Comparison of ENCODE assay signal across 24 mouse cellular contexts in the genomic region with DNA sequence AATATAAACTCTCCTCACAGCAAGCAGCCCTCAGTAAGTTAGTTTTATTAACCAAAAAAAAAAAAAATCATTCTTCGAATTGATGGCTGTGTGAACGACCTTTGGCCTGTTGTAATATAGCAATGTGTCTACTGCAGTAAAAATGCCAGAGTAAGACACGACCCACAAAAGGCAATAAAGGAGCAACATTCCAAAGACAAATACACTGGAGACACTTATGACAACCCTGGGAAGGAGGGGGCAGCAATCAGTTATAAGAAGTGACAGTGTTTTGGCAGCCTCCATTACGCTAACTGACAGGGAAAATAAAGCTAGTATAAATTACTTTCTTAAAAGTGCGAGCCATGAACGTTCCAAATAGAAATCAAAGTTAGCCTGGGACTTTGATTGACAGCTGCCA.
A peak's percentile ranks its signal among the peaks of the same experiment; 100 is the strongest.
DNase-seq lines count a peak whose midpoint lies in the region; ATAC-seq lines count a peak whose summit lies in the region.
"Had no signal": no experiment of that assay in that cellular context is flagged by ENCODE, and none has a peak within 500 bp of the region (broad histone marks: within the 10 kb centered on the region; RNA-seq: fewer than 3 reads in every experiment).

No protein-coding gene starts in this region.

- peaks cover 5% of the 10 kb centered on the region for H3K9me3 ChIP-seq in forebrain, embryonic 13.5 days (replicated peaks)
- H3K9me3 ChIP-seq in forebrain, embryonic 10.5 days = peaks cover 6% of the 10 kb centered on the region; the same call in 1 of the 2 replicates
- no peaks in the 10 kb centered on the region for H3K9me3 ChIP-seq in kidney, embryonic 14.5 days (ENCODE audit: control insufficient read depth, low read length)
- H3K9me3 ChIP-seq in midbrain, embryonic 14.5 days (ENCODE audit: control insufficient read depth, low read length) = no peaks in the 10 kb centered on the region
- no peaks in the 10 kb centered on the region; the same call in 1 of the 2 replicates for H3K9me3 ChIP-seq in midbrain, embryonic 11.5 days (ENCODE audit: control insufficient read depth, low read length)
- H3K9me3 ChIP-seq: embryonic facial prominence, embryonic 13.5 days had no signal

- H3K4me1 ChIP-seq in forebrain, embryonic 13.5 days = peaks cover 6% of the 10 kb centered on the region; the same call in 1 of the 2 replicates
- peaks cover 27% of the 10 kb centered on the region for H3K4me1 ChIP-seq in forebrain, embryonic 10.5 days
- H3K4me1 ChIP-seq in kidney, embryonic 14.5 days (ENCODE audit: control insufficient read depth, insufficient read depth, low read length) = no peaks in the 10 kb centered on the region
- H3K4me1 ChIP-seq in midbrain, embryonic 14.5 days (ENCODE audit: control insufficient read depth, insufficient read depth, low read length) = 0 out of 2 replicates have a peak, but pooled peaks cover 2% of the 10 kb centered on the region
- H3K4me1 ChIP-seq in midbrain, embryonic 11.5 days (ENCODE audit: control insufficient read depth, insufficient read depth, low read length) = peaks cover 9% of the 10 kb centered on the region
- H3K4me1 ChIP-seq: embryonic facial prominence, embryonic 13.5 days had no signal

- H3K27ac ChIP-seq in forebrain, embryonic 13.5 days = no peak overlapping the region
- no peak overlapping the region for H3K27ac ChIP-seq in forebrain, embryonic 10.5 days
- no peak overlapping the region for H3K27ac ChIP-seq in kidney, embryonic 14.5 days (ENCODE audit: low read depth, low read length)
- no peak overlapping the region for H3K27ac ChIP-seq in midbrain, embryonic 14.5 days (replicated peaks; ENCODE audit: low read depth, low read length)
- no peak overlapping the region for H3K27ac ChIP-seq in midbrain, embryonic 11.5 days (ENCODE audit: low read depth, low read length)
- H3K27ac ChIP-seq: embryonic facial prominence, embryonic 13.5 days; macrophage; midbrain, embryonic 13.5 days had no signal

- no peak for DNase-seq in forebrain, embryonic 10.5 days (ENCODE audit: extremely low spot score, low spot score)
- DNase-seq in kidney, adult 11 months = no peak
- no peak for DNase-seq in midbrain, embryonic 14.5 days
- DNase-seq in midbrain, embryonic 11.5 days (ENCODE audit: low spot score, missing footprints) = no peak
- DNase-seq in mesoderm, embryonic 11.5 days (ENCODE audit: low read depth, low spot score) = peak; percentile 38
- DNase-seq in urinary bladder, postnatal 25 days (ENCODE audit: low spot score) = no peak
- DNase-seq: adrenal gland, postnatal 10 days; cerebellum, adult 9-11 months; gastrocnemius, postnatal 36 days; lung, adult 2 months; right cerebral cortex, postnatal 14 days; spleen, adult 18-20 months; thymus, adult 18-20 months; thymus, postnatal 4 days had no signal

- no peaks in the 10 kb centered on the region for H3K36me3 ChIP-seq in forebrain, embryonic 13.5 days (ENCODE audit: poor library complexity, severe bottlenecking)
- H3K36me3 ChIP-seq in forebrain, embryonic 10.5 days (replicated peaks) = no peaks in the 10 kb centered on the region
- H3K36me3 ChIP-seq in kidney, embryonic 14.5 days (ENCODE audit: control insufficient read depth, insufficient read depth, low read length) = no peaks in the 10 kb centered on the region
- no peaks in the 10 kb centered on the region for H3K36me3 ChIP-seq in midbrain, embryonic 14.5 days (ENCODE audit: control insufficient read depth, insufficient read depth, low read length)
- no peaks in the 10 kb centered on the region for H3K36me3 ChIP-seq in midbrain, embryonic 11.5 days (ENCODE audit: control insufficient read depth, insufficient read depth, low read length)
- H3K36me3 ChIP-seq: embryonic facial prominence, embryonic 13.5 days; midbrain, embryonic 13.5 days had no signal

- no peak overlapping the region for H3K9ac ChIP-seq in forebrain, embryonic 13.5 days
- no peak overlapping the region for H3K9ac ChIP-seq in kidney, embryonic 14.5 days (ENCODE audit: low read depth, low read length)
- H3K9ac ChIP-seq in midbrain, embryonic 14.5 days (replicated peaks; ENCODE audit: low read length) = no peak overlapping the region
- no peak overlapping the region for H3K9ac ChIP-seq in midbrain, embryonic 11.5 days (ENCODE audit: low read length)
- H3K9ac ChIP-seq: embryonic facial prominence, embryonic 13.5 days; midbrain, embryonic 13.5 days had no signal

- H3K4me2 ChIP-seq in forebrain, embryonic 13.5 days = no peak overlapping the region
- no peak overlapping the region for H3K4me2 ChIP-seq in kidney, embryonic 14.5 days (replicated peaks; ENCODE audit: low read depth, low read length)
- H3K4me2 ChIP-seq in midbrain, embryonic 14.5 days (ENCODE audit: low read length) = no peak overlapping the region
- no peak overlapping the region for H3K4me2 ChIP-seq in midbrain, embryonic 11.5 days
- H3K4me2 ChIP-seq: embryonic facial prominence, embryonic 13.5 days; liver, embryonic 11.5 days; midbrain, embryonic 13.5 days had no signal

- peak; percentile 62; the same call in 1 of the 2 replicates for ATAC-seq in forebrain, embryonic 13.5 days
- ATAC-seq in kidney, embryonic 14.5 days (ENCODE audit: low FRiP score, low TSS enrichment) = peak; percentile 77; the same call in 1 of the 2 replicates
- peak; percentile 27; the same call in 1 of the 2 replicates for ATAC-seq in midbrain, embryonic 14.5 days (ENCODE audit: low FRiP score, low TSS enrichment)
- no peak; the same call in none of the 2 replicates for ATAC-seq in midbrain, embryonic 11.5 days (ENCODE audit: low FRiP score)
- ATAC-seq: CD4-positive, CD25-positive, alpha-beta regulatory T cell, adult 4 months; inflammation-experienced regulatory T-cells, adult 6 months; Patski had no signal

- WGBS in forebrain, embryonic 13.5 days = 31% methylated on average over 6 of the region's 6 CpGs
- 51% methylated on average over 6 of the region's 6 CpGs for WGBS in forebrain, embryonic 10.5 days
- 20% methylated on average over 6 of the region's 6 CpGs for WGBS in kidney, embryonic 14.5 days
- 22% methylated on average over 6 of the region's 6 CpGs for WGBS in midbrain, embryonic 14.5 days
- WGBS in midbrain, embryonic 11.5 days = 29% methylated on average over 6 of the region's 6 CpGs

- H3K27me3 ChIP-seq in forebrain, embryonic 13.5 days = peaks cover 41% of the 10 kb centered on the region
- H3K27me3 ChIP-seq in forebrain, embryonic 10.5 days (ENCODE audit: poor library complexity, severe bottlenecking) = peaks cover 63% of the 10 kb centered on the region
- peaks cover 48% of the 10 kb centered on the region for H3K27me3 ChIP-seq in kidney, embryonic 14.5 days (ENCODE audit: control insufficient read depth, insufficient read depth, low read length)
- no peaks in the 10 kb centered on the region for H3K27me3 ChIP-seq in midbrain, embryonic 14.5 days (ENCODE audit: control insufficient read depth, insufficient read depth, low read length)
- 0 out of 2 replicates have a peak, but pooled peaks cover 2% of the 10 kb centered on the region for H3K27me3 ChIP-seq in midbrain, embryonic 11.5 days (ENCODE audit: control insufficient read depth, insufficient read depth, low read length)

- H3K4me3 ChIP-seq in forebrain, embryonic 13.5 days = no peak overlapping the region
- H3K4me3 ChIP-seq in forebrain, embryonic 10.5 days = no peak overlapping the region
- H3K4me3 ChIP-seq in kidney, embryonic 14.5 days (ENCODE audit: low read length) = no peak overlapping the region
- H3K4me3 ChIP-seq in midbrain, embryonic 14.5 days (replicated peaks; ENCODE audit: low read depth, low read length) = no peak overlapping the region
- no peak overlapping the region for H3K4me3 ChIP-seq in midbrain, embryonic 11.5 days (ENCODE audit: low read depth, low read length)
- H3K4me3 ChIP-seq: embryonic facial prominence, embryonic 13.5 days; midbrain, embryonic 13.5 days; myocyte had no signal
